Mouse (Mus musculus) adrenal gland, postnatal 10 days (tissue): ENCODE measurements around the gene 4930555G01Rik. TPM values are rescaled to one million over a fixed set of nuclear protein-coding genes. Genes with fewer than 3 reads are reported as not detected.
"Not testable (repeated sequence)": the region's sequence is repeated elsewhere in the genome, so short reads cannot be mapped to it uniquely, and the experiment has no call there.

ENCODE experiments used
- DNase-seq: peaks from one replicate; pipeline ENCODE4 v3.0.0; 2021; ENCODE audit warnings: mixed read lengths
- long read RNA-seq, 2 experiments: library from polyadenylated mRNA; stranded (forward); transcript quantifications; one replicate each; pipeline ENCODE4 v2.0.0; 2021
- total RNA-seq, 2 experiments: library from RNA; stranded (reverse); gene quantifications; 2 replicates each; pipeline ENCODE4 v1.2.3; 2021

4930555G01Rik gene
- total RNA-seq, result not detected
- long read RNA-seq, experiment 1, result 0 reads
- long read RNA-seq, experiment 2, result 0 reads

DNA sequence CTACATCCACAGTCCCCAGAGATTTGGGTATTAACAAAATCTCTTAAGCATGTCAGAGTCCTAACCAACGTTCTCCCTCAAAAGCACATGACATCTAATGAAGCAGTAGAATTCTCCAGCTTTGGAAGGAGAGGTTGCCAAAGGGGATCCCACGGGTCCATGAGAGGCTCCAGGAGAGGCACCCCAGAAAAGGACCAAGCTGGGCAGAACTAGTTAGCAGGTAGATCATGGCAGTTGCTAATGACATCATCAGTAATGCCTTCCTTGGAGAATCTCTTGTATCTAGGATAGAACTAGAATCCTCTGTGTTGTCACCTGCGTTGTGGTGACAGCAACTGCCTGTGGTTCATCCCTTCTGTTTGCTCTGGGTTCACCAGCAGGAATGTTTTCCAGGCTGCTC lies at the start of gene 4930555G01Rik:
Gene 4930555G01Rik, plus strand, starts transcription at position 301 of the 400 bp plus-strand sequence.
- not testable (repeated sequence) for DNase-seq

DNA sequence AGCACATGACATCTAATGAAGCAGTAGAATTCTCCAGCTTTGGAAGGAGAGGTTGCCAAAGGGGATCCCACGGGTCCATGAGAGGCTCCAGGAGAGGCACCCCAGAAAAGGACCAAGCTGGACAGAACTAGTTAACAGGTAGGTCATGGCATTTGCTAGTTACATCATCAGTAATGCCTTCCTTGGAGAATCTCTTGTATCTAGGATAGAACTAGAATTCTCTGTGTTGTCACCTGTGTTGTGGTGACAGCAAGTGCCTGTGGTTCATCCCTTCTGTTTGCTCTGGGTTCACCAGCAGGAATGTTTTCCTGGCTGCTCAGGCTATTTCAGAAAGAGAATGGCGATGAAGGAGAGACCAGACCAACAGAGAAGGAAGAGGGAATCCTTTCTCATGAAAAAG lies 34.8 kb upstream of the 4930555G01Rik start, which contains the start of gene Gm3298:
Gene Gm3298, plus strand, starts transcription at position 301 of the 400 bp plus-strand sequence.
- not testable (repeated sequence) for DNase-seq

DNA sequence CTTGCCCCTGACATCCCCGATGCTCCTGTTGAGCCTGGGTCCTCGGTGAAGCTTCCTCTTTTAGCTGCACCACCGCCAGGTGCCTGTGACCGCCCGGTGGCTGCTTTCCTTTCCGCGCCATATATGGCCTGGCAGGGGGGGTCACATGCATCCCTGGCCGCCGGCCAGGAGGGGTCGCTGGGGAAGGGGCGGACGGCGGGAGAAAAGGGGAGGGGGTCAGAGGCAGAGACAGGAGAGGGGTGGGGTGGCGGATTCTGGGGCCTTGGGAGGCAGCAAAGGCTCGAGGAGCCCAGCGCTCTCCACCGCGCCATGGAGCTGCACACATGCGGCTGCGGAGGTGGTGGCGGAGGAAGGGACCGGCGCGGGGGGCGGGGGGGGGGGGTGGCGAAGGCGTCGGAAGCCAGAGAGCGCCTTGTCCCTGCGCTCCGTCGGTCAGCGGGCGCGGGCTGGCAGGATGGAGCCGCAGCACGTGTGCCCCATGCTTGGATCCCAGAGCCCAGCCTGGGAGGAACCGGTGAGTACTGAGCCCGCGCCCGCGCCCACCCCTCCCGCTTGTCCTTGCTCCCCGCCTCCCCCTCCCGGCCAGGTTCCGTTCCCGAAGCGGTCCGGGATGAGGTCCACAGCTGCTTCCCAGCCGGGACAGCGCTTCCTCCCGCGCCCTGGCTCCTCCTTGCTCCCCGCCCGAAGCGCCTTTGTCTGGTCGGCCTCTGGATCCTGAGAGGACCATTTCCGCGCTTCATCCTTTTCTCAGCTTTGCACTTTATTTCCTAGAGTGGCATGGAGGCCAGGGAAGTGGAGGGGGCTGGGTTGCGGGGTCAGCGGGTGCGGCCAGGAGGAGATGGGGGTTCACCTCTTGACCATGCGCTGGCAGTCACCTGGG lies 20.4 kb downstream of the 4930555G01Rik start, which contains the start of gene Gm8281:
Gene Gm8281, plus strand, starts transcription at position 430 of the 880 bp plus-strand sequence.
- not testable (repeated sequence) for DNase-seq

Other genes with a start within 250 kb of the 4930555G01Rik start
- not detected for gene Gm3269, start 212.5 kb upstream of the 4930555G01Rik start, total RNA-seq
- gene Gm3264, start 195.1 kb upstream of the 4930555G01Rik start, total RNA-seq, result 1 to 10 TPM in 1 of 2 experiments, not detected in 1; 4.7 TPM
- gene Gm3278, start 158.2 kb upstream of the 4930555G01Rik start, total RNA-seq, result not detected
- not detected for gene Gm8297, start 66.7 kb upstream of the 4930555G01Rik start, total RNA-seq
- not detected for gene Gm3298, start 34.7 kb upstream of the 4930555G01Rik start, total RNA-seq
- under 1 TPM; 0.15 to 1.00 TPM for gene Gm8281, start 20.4 kb downstream of the 4930555G01Rik start, total RNA-seq
- not detected for gene Gm8279, start 80.9 kb downstream of the 4930555G01Rik start, total RNA-seq
- not detected for gene Gm3317, start 113.9 kb downstream of the 4930555G01Rik start, total RNA-seq
- not detected for gene Gm8271, start 135.2 kb downstream of the 4930555G01Rik start, total RNA-seq
- not detected for gene Gm3526, start 210.0 kb downstream of the 4930555G01Rik start, total RNA-seq